Mouse (Mus musculus): ENCODE results near the gene Tmem248.
"Not testable (repeated sequence)": the region's sequence is repeated elsewhere in the genome, so short reads cannot be mapped to it uniquely, and the experiment has no call there.

Gene Tmem248

DNA sequence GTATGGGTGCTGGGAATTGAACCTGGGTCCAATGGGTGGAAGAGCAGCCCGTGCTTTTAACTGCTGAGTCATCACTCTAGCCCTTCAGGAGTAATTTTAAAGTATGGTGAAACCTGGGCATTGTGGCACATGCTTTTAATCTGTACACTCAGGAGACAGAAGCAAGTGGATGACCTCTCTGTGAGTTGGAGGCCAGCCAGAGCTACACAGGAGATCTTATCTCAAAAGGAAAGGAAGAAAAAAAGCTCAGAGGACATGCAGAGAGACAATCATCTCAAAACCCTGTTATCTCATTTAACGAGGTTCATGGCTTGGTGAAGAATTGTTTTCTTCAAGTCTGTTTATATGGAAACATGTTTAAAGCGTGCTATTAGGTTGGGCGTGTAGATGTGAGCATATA, 12.9 kb upstream of the Tmem248 start:
- DNase-seq (ENCODE audit: extremely low spot score, low spot score) = no peak

DNA sequence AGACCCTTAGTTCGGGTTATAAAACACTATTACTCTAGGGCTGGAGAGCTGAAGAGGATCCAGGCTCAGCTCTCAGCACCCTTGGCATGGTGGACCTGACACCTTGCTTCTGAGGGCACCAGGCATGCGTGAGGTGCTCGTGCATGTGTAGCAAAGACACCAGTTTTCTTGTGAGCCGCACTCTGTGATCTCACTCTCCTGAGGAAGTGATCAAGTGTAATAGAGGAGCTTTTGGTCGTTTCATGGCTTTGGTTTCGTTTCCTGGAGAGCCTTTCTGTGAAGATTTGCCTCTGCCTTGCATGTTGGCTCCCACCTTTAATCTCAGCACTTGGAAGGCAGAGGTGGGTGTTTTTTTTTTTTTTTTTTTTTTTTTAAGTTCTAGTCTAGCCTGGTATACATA, 12.3 kb upstream of the Tmem248 start:
- no peak for DNase-seq (ENCODE audit: extremely low spot score, low spot score)

DNA sequence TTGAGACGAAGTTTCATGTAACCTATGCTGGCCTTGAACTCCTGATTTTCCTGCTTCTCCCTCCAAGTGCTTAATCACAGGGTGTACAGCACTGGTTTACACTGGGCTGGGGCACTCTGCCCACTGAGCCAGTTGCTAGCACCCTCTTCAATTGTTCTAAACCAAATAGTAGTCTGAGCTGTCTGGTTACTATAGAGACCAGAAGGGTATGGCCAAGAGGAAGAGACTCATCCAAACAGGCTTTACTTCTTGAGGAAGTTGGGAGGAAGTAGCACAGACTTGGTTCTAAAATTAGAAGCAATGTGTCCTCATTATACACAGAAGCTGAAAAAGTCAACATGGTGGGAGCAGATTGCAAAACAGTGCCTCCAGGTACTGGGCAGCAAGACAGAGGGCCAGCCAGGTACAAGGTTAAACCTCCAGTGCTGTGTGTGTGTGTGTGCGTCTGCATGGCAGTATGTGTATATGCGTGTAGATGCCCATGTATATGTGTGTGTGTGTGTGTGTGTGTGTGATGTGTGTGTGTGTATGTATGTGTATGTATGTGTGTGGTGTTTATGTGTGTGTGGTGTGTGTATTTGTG, 11.3 kb upstream of the Tmem248 start:
- no peak for DNase-seq (ENCODE audit: extremely low spot score, low spot score)

DNA sequence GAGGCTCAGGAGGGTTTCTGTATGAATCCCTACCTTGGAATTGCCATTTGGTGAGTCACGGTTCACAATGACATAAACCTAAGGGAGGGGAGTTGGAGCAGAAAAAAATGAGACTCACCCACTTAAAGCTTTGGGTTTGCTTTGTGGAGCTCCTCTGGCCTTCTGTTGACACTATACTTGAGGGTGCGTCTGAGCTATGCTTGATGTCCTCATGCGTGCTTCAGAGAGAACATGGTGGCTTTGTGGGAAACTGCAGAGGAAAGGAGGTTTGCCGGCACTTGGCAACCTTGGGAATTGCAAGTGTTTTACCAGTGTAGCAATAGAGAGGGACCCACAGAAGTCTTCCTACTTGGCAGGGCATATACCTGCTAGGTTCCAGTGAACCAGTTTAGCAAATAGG, 9.6 kb upstream of the Tmem248 start:
- DNase-seq (ENCODE audit: extremely low spot score, low spot score) = no peak

DNA sequence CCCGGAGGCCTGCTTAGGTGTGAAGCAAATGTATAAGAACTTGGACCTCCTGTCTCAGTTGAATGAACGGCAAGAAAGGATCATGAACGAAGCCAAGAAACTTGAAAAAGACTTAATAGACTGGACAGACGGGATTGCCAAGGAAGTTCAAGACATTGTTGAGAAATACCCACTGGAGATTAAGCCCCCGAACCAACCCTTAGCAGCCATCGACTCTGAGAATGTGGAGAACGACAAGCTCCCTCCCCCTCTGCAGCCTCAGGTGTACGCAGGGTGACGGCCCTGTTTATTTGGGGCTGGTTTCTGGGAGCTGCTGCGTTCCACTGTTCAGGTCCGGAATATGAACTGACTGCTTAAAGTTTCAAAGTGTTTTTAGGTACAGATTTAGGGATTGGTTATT, 3.9 kb upstream of the Tmem248 start:
- DNase-seq (ENCODE audit: extremely low spot score, low spot score) = no peak

DNA sequence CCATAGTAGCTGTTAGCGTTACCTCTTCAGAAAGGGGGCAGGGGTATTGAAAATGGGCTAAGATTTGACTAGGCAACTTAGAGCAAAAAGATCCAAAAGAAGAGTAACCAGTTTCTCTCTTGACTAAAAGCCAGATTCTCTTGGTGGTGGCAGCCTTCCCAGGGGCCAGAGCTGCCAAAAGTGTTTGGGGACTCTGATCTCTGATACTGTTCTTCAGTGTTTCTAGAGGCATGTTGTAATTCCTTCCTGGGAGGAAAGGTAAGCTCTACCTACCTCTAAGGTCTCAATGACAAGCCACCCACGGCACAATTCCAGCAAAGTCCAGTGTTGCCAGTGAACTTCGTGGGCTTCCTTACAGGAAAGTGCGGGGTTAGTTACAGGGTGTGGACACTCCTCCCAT, 525 bp downstream of the Tmem248 start:
- DNase-seq (ENCODE audit: extremely low spot score, low spot score) = no peak

DNA sequence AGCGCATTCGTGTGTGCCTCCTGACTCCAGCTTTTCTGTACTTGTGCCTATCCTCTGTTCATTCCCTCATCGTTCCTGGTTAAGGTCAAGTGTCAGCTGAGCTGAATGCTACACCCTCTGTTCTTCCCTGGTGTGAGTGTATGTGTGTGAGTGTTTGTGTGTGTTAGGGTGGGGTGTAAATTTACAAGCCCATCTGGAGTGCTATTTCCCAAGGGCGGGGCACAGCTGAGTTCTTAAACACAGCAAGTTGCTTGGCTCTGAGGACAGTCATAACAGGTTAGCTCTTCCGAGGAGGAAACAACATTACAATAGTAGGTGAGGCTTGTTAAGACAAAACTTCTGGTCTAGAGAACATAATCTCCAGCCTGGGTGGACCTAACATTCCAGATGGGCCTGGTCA, 1.5 kb downstream of the Tmem248 start:
- no peak for DNase-seq (ENCODE audit: extremely low spot score, low spot score)

DNA sequence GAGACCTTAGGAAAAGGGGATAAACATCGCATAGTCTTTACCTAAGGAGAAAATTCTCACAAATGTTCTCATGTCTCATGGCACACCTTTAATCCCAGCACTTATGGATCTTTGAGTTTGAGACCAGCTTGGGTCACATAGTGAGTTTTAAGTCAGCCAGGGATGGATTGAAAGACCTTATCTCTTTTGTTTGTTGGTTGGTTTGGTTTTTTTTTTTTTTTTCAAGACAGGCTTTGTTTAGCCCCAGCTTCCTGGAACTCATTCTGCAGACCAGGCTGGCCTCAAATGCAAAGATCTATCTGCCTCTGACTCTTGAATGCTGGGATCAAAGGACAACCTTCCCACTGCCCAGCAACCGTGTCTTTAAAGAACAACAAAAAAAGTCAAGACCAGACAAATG, 4.4 kb downstream of the Tmem248 start:
- no peak for DNase-seq (ENCODE audit: extremely low spot score, low spot score)

DNA sequence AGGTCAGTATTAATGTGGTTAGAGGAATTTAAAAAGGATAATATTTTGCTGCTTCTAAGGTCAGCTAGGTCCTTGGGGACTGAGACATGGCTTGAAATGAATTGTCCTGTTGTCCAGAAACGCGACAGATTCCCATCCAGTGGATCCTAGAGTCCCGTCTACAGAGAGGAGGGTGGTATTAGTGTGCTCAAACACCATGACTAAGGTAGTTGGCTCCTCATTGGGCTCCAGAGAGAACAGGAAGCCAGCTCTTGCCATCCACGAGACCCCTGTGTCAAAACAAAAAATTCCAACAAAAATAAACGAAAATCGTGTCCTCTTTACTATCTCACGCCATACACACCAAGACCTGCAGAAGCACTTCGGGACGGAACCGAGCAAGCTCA, 4.9 kb downstream of the Tmem248 start:
- no peak for DNase-seq (ENCODE audit: extremely low spot score, low spot score)

DNA sequence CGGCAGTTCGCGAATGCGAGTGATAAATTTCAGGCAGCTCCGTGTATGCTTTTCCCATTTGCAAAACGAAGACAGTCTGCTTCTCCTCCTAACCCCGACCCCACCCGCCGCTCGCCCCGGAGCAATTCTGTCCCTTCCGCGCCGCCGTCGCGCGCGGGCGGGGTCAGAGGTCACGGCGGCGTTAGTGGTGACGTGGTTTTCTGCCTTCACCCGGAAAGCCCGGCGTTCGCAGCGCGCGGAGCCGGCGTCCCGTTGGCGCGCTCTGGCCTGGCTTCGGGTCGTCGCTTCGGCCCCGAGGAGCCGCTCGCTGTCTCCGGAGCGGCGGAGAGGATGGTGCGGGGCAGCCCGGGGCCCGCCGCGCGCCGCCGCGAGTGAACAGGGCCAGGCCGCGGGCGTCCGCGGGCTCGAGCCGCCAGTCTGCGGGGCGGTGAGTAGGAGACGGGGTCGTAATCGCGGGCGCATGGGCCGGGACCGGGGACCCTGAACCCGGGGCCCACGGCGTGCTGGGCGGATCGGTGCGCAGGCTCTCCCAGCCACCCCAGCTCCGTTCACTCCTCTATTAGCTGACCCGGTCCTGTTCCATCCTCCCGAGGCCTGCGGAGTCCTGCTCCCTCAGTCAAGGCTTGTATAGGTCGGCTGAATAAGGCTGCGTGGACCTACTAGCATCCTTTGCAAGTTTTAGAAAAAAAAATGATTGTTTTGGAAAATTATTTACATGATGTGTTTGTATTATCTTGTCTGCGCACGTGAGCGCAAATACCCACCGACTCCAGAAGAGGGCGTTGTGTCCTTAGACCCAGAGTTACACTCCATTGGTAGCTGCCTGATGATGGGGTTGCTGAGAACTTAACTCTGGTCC, 5.5 kb downstream of the Tmem248 start:
- peak; percentile 94 for DNase-seq (ENCODE audit: extremely low spot score, low spot score)

DNA sequence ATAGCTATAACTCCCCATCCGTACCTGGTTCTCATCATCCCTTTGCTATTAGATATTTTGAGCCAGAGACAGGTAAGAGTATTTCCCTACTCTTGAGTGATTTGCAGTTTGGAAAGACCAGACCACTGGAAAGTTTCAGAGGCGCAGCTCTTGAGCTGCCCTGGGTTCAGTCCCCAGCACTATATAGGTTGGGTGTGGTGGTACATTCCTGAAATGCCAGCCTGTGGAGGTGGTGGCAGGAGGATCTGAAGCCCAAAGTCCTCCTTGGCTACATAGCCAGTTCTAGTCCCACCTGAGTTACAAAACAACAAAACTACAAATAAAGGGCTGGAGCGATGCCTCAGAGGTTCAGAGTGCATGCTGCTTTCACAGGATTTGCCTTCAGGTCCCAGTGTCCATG, 9.9 kb downstream of the Tmem248 start:
- DNase-seq (ENCODE audit: extremely low spot score, low spot score) = no peak

DNA sequence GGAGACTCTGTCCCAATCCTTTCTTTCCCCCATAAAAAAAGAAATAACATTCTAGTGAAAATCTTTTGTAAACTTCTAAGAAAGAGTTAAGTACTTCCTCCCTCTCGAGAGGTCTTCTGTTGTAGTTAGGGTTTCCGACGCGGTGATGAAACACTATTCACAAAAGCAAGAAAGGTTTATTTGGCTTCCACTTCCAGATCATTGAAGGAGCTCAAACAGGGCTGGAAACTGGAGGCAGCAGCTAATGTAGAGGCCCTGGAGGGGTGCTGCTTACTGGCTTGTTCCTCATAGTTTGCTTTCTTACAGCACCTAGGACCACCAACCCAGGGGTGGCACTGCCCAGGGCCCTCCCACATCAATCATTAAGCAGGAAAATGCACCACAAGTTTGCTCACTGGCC, 11.2 kb downstream of the Tmem248 start:
- DNase-seq (ENCODE audit: extremely low spot score, low spot score) = no peak

DNA sequence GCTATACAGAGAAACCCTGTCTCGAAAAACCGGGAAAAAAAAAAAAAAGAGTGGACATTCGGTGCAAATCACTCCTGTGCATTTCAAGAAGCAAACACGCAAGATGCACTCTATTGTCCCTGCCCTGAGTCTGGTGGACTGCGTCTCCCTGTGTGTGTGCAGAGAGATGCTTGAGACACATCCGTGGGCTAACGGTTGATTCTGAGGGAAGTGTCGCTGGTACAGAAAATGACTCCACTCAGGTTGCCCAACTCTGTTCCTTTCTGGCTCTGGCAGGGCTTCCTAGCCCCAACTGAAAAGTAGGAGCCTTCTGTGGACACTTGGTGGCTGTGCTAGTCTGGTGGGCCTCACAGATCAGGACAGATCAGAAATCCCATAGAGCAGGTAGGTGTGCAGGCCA, 19.4 kb downstream of the Tmem248 start:
- DNase-seq (ENCODE audit: extremely low spot score, low spot score) = no peak

DNA sequence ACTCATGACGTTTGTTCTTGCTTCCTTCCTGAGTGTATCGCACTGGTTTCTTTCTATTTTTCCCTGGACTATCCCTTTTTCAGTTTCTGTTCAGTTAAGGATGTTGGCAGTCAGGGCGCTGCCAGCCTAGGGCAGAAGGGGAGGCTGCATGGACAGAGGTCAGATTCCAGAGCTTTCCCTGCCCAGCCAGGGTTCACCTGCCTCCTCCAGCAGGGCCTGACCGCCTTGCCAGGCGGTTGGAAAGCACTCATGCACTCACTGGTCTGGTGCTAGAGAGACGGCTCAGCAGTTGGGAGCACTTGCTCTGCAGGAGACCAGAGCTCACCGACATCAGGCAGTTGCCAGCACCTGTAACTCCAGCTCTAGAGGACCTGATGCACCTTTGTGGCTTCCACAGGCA, 22.4 kb downstream of the Tmem248 start:
- no peak for DNase-seq (ENCODE audit: extremely low spot score, low spot score)

DNA sequence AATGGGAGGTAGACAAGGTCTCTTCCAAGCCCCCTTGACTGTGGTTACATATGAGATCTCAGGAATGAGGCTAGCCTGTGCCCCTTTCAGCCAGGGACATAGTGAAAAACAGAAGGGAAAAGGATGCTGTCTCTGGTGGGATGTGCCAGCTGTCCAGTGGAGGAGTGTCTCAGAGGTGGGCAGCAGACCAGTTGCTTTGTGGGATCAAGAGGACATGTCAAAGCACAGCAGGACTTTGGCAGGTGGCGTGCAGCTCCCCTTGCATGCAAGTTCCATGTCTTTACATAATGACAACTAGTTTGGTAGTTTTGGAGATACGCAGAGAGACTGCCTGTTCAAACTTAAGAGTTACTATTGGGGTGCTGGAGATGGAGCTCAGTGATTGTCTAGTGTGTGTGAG, 23.0 kb downstream of the Tmem248 start:
- DNase-seq (ENCODE audit: extremely low spot score, low spot score) = no peak

DNA sequence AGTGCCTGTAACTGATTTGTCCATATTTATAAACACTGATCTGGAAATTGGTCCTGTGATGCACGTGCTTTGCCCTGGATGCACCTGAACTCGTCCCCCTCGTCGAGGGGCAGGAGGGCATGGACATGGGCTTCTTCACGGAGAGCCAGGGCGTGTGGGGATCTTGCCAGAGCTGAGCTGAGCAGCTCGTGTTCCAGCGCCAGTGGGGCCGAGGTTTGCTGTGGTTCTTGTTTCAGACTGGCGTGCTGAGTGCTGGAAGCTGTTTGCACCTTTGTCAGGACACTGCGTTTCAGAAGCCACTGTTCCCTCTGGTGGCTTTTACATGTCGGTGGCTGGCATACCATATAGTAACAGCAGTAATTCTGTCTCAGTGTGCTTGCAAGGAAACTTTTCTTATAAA, 24.5 kb downstream of the Tmem248 start:
- no peak for DNase-seq (ENCODE audit: extremely low spot score, low spot score)

DNA sequence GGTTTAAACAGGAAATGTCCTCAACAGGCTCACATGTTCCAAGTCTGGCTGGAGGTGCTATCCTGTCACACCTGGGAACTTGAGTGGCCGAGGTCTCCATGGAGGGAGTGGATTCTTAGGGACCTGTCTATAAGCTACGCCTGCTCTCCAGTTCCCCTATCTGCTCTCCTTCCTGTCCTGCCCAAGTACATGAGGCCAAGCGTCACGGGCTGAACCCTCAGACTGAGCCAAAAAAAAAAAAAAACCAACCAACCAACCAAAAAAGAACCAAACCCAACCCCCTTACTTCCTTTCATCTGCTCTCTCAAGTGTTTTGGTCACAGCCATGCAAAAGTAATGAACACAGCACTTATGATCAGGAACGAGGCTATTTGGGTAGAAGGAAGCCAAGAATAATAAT, 30.9 kb downstream of the Tmem248 start:
- DNase-seq (ENCODE audit: extremely low spot score, low spot score) = no peak

DNA sequence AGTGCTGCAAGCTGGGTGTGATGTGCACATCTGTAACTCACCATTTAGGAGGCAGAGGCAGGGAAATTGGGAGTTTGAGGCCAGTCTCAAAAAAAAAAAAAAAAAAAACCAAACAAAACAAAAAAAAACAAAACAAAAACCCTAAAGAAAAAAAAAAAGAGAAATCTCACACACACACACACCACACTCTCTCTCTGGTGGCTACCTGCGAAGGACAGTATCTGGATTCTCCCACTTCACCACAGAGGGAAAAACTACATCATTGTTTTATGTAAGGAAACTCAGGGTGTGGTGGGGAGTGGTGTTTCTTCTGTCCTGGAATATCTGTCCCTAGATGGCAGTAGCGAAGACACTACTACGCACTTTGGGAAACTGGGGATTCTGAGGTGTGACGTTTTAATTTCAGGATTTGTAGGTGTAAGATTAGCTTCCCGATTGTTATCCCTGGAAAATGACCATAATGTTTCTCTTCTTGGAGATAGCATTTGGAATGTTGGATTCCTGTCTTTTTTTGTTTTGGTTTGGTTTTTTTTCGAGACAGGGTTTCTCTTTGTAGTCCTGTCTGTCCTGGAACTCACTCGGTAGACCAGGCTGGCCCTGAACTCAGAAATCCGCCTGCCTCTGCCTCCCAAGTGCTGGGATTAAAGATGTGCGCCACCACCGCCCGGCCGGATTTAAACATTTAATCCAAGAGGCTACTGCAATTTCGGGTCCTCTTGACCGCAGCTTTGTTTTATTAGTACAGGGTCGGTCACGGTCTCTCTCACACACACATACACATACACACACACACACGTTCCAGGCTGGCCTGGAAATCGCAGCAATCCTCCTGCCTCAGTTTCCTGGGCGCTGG, 37.5 kb downstream of the Tmem248 start:
- DNase-seq (ENCODE audit: extremely low spot score, low spot score) = peak; percentile 23

DNA sequence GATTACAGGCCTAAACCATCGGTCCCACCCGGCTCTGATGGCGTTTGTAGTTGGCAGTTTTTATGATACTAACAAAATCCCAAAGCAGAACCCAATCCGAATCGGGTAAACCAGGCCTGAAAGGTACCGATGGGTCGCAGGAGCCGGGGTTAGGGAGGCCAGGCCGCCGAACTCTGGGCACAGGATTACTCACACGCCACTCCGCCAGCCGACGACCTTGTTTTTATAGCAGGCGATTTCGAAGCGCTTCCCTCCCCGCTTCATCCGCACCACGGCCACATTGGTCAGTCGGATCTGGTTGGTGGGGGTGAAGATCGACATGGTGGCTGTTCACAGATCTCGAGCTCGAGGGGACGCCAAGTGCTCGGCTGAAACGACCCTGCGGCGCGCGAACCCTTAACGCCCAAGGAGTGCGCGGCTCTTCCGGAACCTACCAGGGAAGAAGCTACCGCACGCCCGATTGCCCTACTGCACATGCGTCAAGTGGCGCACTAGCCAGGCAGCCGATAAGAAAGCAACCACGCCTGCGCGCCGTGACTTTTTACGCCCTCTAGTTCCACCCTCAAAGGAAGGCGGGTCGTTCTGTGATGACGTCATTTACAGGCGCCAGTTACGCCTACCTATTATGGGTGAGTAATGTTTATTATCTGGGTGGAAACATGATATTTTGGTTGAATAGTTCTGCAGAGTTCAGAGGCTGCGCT, 38.3 kb downstream of the Tmem248 start, which contains the start of the genes Sbds and Tyw1:
TSS of gene Sbds (minus strand) at position 514 of the 704 bp plus-strand sequence.
TSS of gene Tyw1 (plus strand) at position 603 of the 704 bp plus-strand sequence.
- peak; percentile 96 for DNase-seq (ENCODE audit: extremely low spot score, low spot score)

DNA sequence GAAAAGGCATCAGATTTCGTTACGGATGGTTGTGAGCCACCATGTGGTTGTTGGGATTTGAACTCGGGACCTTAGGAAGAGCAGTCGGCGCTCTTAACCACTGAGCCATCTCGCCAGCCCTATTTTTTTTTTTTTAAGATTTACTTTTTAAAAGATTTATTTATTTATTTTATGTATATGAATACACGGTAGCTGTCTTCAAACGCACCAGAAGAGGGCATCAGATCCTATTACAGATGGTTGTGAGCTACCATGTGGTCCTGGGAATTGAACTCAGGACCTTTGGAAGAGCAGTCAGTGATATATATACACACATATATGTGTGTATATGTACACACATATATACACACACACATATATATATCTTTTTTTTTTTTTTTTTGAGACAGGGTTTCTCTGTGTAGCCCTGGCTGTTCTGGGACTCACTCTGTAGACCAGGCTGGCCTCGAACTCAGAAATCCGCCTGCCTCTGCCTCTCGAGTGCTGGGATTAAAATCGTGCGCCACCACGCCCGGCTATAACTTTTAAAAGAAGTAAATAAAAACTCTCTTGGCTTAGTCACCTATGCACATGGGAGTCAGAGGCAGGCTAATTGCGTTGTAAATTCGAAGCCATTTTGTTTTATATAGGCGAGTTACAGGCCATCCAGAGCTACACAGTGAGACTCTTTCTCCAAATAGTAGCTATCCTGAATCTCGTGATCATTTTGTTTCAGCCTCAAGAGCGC, 39.1 kb downstream of the Tmem248 start:
- not testable (repeated sequence) for DNase-seq (ENCODE audit: extremely low spot score, low spot score)
